Mouse (Mus musculus) left cerebral cortex, adult 9 months (tissue): ENCODE data around the gene Cox7a2l.

Experiments
- DNase-seq, 2 experiments: peaks; one replicate each; pipeline ENCODE4 v3.0.0; 2022; ENCODE audit warnings: low spot score in 2 of 2

Cox7a2l gene

GRCm38 (mm10) chr17:83517280-83518015 lies at the start of gene Cox7a2l:
TSS of gene Cox7a2l (minus strand) at chr17:83517330.
- DNase-seq = peak; percentile 60 to 67

- no peak for DNase-seq
Observed at GRCm38 (mm10) chr17:83565506-83565905, 48.4 kb upstream of the Cox7a2l start.

- DNase-seq = no peak
Observed at GRCm38 (mm10) chr17:83564119-83564820, 47.1 kb upstream of the Cox7a2l start.

GRCm38 (mm10) chr17:83563703-83564111 lies 46.6 kb upstream of the Cox7a2l start:
- DNase-seq = peak in 1 of 2 experiments; percentile 52

- no peak for DNase-seq
Observed at GRCm38 (mm10) chr17:83562153-83563010, 45.3 kb upstream of the Cox7a2l start.

GRCm38 (mm10) chr17:83559081-83559480 lies 42.0 kb upstream of the Cox7a2l start:
- DNase-seq = no peak

- no peak for DNase-seq
Observed at GRCm38 (mm10) chr17:83555836-83556235, 38.7 kb upstream of the Cox7a2l start.

GRCm38 (mm10) chr17:83554997-83555396 lies 37.9 kb upstream of the Cox7a2l start:
- DNase-seq = no peak

- peak in 1 of 2 experiments; percentile 31 for DNase-seq
Observed at GRCm38 (mm10) chr17:83548501-83549233, 31.5 kb upstream of the Cox7a2l start.

- no peak for DNase-seq
Observed at GRCm38 (mm10) chr17:83547145-83547544, 30.0 kb upstream of the Cox7a2l start.

GRCm38 (mm10) chr17:83545756-83546742 lies 28.9 kb upstream of the Cox7a2l start:
- no peak for DNase-seq

GRCm38 (mm10) chr17:83545259-83545658 lies 28.1 kb upstream of the Cox7a2l start:
- DNase-seq = no peak

GRCm38 (mm10) chr17:83542424-83542823 lies 25.3 kb upstream of the Cox7a2l start:
- no peak for DNase-seq

GRCm38 (mm10) chr17:83539262-83540037 lies 22.3 kb upstream of the Cox7a2l start:
- DNase-seq = no peak

GRCm38 (mm10) chr17:83538694-83539093 lies 21.6 kb upstream of the Cox7a2l start:
- DNase-seq = no peak

- no peak for DNase-seq
Observed at GRCm38 (mm10) chr17:83538141-83538540, 21.0 kb upstream of the Cox7a2l start.

GRCm38 (mm10) chr17:83533150-83533549 lies 16.0 kb upstream of the Cox7a2l start:
- DNase-seq = no peak

GRCm38 (mm10) chr17:83527651-83528381 lies 10.7 kb upstream of the Cox7a2l start:
- no peak for DNase-seq
